Mouse (Mus musculus) heart, embryonic 13.5 days (tissue): ENCODE measurements around the gene Tbc1d17. TPM values are rescaled to one million over a fixed set of nuclear protein-coding genes. Genes with fewer than 3 reads are reported as not detected.

ENCODE experiments used
- ATAC-seq: fragments of 200-750 bp; cut with Nextera tagmentation; 2 replicates; pipeline ENCODE4 v1.8.0; 2017; ENCODE audit warnings: moderate TSS enrichment; ENCODE audit not compliant: insufficient number of reproducible peaks, low FRiP score, low TSS enrichment; ENCODE audit errors: extremely low read depth
- H3K27ac ChIP-seq: fragments of 300-500 bp; sonication (generic); replicated peaks from 2 replicates; pipeline ENCODE4 v1.5.1; 2015; ENCODE audit warnings: moderate library complexity, mild to moderate bottlenecking, inconsistent platforms
- H3K27me3 ChIP-seq: fragments of 300-500 bp; sonication (generic); replicated peaks from 2 replicates; pipeline ENCODE4 v1.6.1; 2015; ENCODE audit warnings: mild to moderate bottlenecking, inconsistent platforms
- H3K36me3 ChIP-seq: fragments of 300-500 bp; sonication (generic); 2 replicates; pipeline ENCODE4 v1.6.1; 2015; ENCODE audit warnings: mild to moderate bottlenecking, inconsistent platforms
- H3K4me1 ChIP-seq: fragments of 300-500 bp; sonication (generic); 2 replicates; pipeline ENCODE4 v1.6.1; 2015; ENCODE audit warnings: inconsistent platforms
- H3K4me2 ChIP-seq: fragments of 300-500 bp; sonication (generic); 2 replicates; pipeline ENCODE4 v1.6.1; 2015; ENCODE audit warnings: inconsistent platforms, mild to moderate bottlenecking, moderate library complexity
- H3K4me3 ChIP-seq: fragments of 300-500 bp; sonication (generic); 2 replicates; pipeline ENCODE4 v1.5.1; 2015; ENCODE audit warnings: moderate library complexity, mild to moderate bottlenecking, inconsistent platforms
- H3K9ac ChIP-seq: fragments of 300-500 bp; sonication (generic); 2 replicates; pipeline ENCODE4 v1.6.1; 2015; ENCODE audit warnings: inconsistent platforms, mild to moderate bottlenecking, moderate library complexity
- H3K9me3 ChIP-seq: fragments of 300-500 bp; sonication (generic); 2 replicates; pipeline ENCODE4 v1.6.1; 2016; ENCODE audit warnings: inconsistent platforms
- WGBS: fragments of 180-500 bp; shearing (Covaris S2); methylation state at CpG from one replicate; pipeline ENCODE4 v1.1.7; 2015; ENCODE audit warnings: mixed read lengths; 5-methylcytosine and 5-hydroxymethylcytosine counted together
- polyA plus RNA-seq: library from polyadenylated mRNA; unstranded; fragments of >200 nt; fragmentation: Nextera tagmentation; extraction: Ambion mirVana; gene quantifications from 2 replicates; pipeline ENCODE4 v1.2.1, GENCODE M21; 2015

Tbc1d17 gene
- polyA plus RNA-seq, 1 experiment from 2014 or later: 57.0 TPM

GRCm38 (mm10) chr7:44851625-44852234 lies 2.9 kb upstream of the Tbc1d17 start:
- peaks cover 68% of the 10 kb centered on the region for H3K4me1 ChIP-seq
- 87% methylated on average over 12 of the region's 12 CpGs for WGBS
- H3K9ac ChIP-seq: peak overlapping the region; percentile 94
- no peaks in the 10 kb centered on the region for H3K9me3 ChIP-seq
- H3K4me2 ChIP-seq: peak overlapping the region; percentile 96
- no peak overlapping the region; the same call in 1 of the 2 replicates for H3K27ac ChIP-seq
- ATAC-seq: no peak
- H3K4me3 ChIP-seq: peak overlapping the region; percentile 82
- H3K27me3 ChIP-seq: no peaks in the 10 kb centered on the region
- peaks cover 24% of the 10 kb centered on the region for H3K36me3 ChIP-seq

DNA sequence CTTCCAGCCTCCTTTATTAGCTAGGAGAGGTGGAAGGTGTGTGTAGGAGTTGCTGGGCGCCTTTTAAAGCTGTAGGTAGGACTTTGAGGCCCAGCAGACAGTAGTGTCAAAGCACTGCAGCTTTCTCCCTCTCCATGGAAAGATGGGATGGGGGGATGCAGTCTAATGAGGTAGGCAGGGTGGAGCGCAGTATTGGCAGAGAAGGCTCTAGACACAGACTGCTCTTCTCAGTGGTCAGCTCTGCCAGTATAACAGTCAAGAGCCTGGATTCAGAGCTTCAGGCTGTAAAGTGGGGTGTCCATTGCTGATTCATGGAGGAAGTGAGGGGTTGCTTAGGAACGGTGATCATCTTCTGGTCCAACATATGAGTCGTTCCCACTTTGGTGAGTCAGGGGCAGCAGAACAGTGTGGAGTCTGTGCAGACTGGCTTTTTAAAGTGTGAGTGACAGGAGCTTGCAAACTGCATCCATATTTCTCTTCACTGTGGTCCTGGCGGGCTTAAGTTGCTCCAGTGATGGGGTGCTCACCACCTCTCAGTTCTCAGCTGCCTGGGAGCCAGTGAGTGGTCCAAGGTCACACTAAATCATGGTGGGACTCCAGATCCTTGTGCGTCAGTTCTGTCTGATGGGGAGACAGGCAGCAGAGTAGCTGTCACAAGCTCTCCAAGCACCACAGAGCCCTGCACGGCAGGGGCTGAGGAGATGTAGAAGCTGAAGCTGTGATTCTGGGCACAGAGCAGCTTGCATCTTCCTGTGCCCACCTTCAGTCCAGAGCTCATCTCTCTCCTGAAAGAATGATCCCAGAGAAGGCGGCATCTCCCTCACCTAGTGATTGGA lies 2.1 kb upstream of the Tbc1d17 start:
- peak overlapping the region; percentile 94 for H3K9ac ChIP-seq
- H3K4me2 ChIP-seq: peak overlapping the region; percentile 96
- H3K27me3 ChIP-seq: no peaks in the 10 kb centered on the region
- WGBS: 69% methylated on average over 8 of the region's 8 CpGs
- H3K4me3 ChIP-seq: peak overlapping the region; percentile 82
- ATAC-seq: no peak
- peaks cover 31% of the 10 kb centered on the region for H3K36me3 ChIP-seq
- no peaks in the 10 kb centered on the region for H3K9me3 ChIP-seq
- peaks cover 61% of the 10 kb centered on the region for H3K4me1 ChIP-seq
- peak overlapping the region; percentile 99 for H3K27ac ChIP-seq

DNA sequence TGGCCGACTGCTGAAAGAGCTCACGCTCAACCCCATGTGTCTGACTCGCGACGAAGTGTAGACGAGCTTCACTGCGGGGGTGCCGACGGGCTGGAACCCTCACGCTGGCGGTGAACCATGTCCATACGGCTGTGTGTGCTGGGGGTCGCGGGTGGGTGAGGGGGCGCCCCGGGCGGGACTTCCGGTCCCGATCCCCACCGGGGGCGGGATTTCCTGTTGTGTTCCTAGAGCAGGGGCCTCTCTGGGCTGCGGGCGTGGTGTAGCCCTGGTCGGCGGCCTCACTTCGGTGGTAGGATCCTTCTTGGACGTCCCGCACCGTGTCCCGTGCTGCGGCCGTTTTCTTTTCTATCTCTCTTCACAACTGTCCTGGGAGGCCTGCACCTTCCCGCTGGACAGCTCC lies 1.3 kb upstream of the Tbc1d17 start:
- Histone ChIP-seq H3K36me3 (peaks cover 40% of the 10 kb centered on the region), H3K4me2 (peak overlapping the region; percentile 96), H3K4me1 (peaks cover 52% of the 10 kb centered on the region), H3K9me3 (no peaks in the 10 kb centered on the region), H3K27ac (peak overlapping the region; percentile 99), H3K4me3 (peak overlapping the region; percentile 82), H3K9ac (peak overlapping the region; percentile 94), H3K27me3 (no peaks in the 10 kb centered on the region)
- no peak for ATAC-seq
- under 1% methylated on average over 33 of the region's 33 CpGs for WGBS

DNA sequence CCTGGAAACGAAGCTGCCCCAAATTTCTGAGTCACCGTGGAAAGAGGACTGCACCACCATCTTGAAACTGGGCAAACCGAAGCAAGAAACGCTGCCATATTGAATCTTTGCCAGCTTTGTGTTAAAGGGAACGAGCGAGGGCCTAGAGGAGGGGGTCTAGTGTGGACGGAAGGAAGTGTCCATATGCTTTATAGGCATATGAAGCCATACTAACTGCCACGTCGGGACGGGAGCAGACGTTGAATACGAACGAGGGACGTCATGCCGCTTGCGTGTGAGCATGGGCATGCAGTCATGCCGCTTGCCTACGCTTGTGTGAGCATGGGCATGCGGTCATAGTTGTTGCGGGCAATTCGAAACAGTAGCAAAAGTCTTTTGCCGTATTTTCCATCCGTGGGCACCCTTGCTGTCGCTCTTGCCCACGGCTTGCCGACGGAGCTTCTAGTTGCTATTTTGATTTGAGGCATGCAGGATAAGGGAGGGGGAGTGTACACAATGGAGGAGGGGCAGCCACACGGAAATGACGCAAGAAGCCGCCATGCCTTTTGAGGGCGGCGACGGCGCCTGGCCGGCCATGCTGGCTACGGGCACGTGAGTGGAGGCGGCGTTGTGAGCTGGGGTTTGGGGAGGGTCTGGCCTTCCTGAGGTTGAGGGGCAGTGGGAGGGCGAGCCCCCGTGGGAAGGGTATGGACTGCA lies 685 bp upstream of the Tbc1d17 start:
- WGBS: under 1% methylated on average over 41 of the region's 41 CpGs
- Histone ChIP-seq H3K9me3 (no peaks in the 10 kb centered on the region), H3K27ac (peak overlapping the region; percentile 99), H3K36me3 (peaks cover 46% of the 10 kb centered on the region), H3K4me1 (peaks cover 47% of the 10 kb centered on the region), H3K4me3 (peak overlapping the region; percentile 82), H3K4me2 (peak overlapping the region; percentile 96), H3K27me3 (no peaks in the 10 kb centered on the region), H3K9ac (peak overlapping the region; percentile 94)
- peak; percentile 53; the same call in 1 of the 2 replicates for ATAC-seq

DNA sequence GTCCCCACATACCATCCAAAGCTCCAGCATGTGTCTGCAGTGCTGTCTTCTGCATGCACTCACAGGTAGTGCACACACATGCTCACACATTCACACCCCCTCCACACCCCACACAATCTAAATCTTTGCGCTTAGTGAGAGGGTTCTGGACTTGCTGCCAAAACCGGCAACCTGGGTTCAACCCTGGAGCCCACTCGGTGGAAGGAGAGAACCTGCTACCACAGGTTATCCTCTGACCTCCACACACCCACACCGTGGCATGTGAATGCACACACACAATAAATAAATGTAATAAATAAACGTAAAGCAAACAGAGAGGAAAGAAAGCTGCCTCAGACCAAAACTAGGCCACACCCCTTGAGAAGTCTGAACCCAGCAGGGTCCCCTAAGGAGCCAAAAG lies 1.1 kb downstream of the Tbc1d17 start:
- H3K4me2 ChIP-seq: peak overlapping the region; percentile 96
- H3K9me3 ChIP-seq: no peaks in the 10 kb centered on the region
- H3K36me3 ChIP-seq: peaks cover 58% of the 10 kb centered on the region
- H3K27ac ChIP-seq: peak overlapping the region; percentile 99; the same call in 1 of the 2 replicates
- no peaks in the 10 kb centered on the region for H3K27me3 ChIP-seq
- H3K4me1 ChIP-seq: peaks cover 32% of the 10 kb centered on the region
- H3K9ac ChIP-seq: peak overlapping the region; percentile 94
- H3K4me3 ChIP-seq: peak overlapping the region; percentile 82
- 72% methylated on average over 5 of the region's 5 CpGs for WGBS
- ATAC-seq: no peak

DNA sequence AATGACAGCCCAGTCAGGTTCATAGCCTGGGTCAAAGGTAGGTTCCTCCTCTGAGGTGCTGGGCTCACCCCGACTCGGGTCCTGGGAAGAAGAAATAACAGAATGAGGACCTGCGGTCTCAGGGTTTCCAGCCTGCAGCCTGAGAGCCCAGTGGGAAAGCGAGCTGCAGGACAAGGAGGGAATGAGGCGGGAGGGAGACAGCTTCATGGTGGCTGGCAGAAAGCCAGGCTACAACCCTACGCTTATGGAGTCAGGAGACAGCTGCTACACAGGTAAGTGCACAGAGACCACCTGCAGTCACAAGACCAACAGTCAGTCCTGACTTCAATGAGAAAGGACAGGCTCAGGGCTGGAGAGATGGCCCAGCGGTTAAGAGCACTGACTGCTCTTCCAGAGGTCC lies 2.1 kb downstream of the Tbc1d17 start:
- Histone ChIP-seq H3K27ac (no peak overlapping the region), H3K9me3 (no peaks in the 10 kb centered on the region), H3K36me3 (peaks cover 59% of the 10 kb centered on the region), H3K4me3 (peak overlapping the region; percentile 8; the same call in 1 of the 2 replicates), H3K4me1 (peaks cover 25% of the 10 kb centered on the region), H3K27me3 (0 out of 2 replicates have a peak, but pooled peaks cover 5% of the 10 kb centered on the region), H3K9ac (no peak overlapping the region), H3K4me2 (no peak overlapping the region)
- 90% methylated on average over 7 of the region's 7 CpGs for WGBS
- no peak for ATAC-seq

DNA sequence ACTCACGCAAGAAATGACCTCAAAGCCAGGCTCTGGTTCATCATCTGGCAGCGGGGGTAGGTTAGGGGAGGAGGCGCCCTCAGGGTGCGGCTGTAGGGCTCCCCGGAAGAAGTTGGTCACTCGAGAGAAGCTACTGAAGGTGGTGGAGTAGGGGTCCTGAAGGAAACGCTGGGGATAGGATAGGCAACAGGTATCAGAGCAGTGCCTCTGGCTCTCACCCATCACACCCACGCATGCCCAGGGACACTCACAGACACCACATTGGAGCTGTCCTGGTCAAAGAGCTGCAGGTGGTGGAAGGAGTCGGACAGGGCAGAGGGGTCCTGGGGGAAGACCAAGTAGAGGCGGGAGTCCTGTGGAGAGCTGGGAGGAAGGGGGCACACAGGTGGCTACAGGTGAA lies 3.9 kb downstream of the Tbc1d17 start:
- Histone ChIP-seq H3K4me2 (no peak overlapping the region), H3K4me3 (no peak overlapping the region), H3K9ac (no peak overlapping the region), H3K27ac (no peak overlapping the region), H3K9me3 (no peaks in the 10 kb centered on the region), H3K36me3 (peaks cover 67% of the 10 kb centered on the region), H3K27me3 (peaks cover 20% of the 10 kb centered on the region), H3K4me1 (peaks cover 16% of the 10 kb centered on the region)
- 93% methylated on average over 10 of the region's 10 CpGs for WGBS
- no peak for ATAC-seq

- WGBS: 86% methylated on average over 8 of the region's 8 CpGs
- Histone ChIP-seq H3K36me3 (peaks cover 67% of the 10 kb centered on the region), H3K27me3 (peaks cover 35% of the 10 kb centered on the region)
These were observed 6.9 kb downstream of the Tbc1d17 start for GRCm38 (mm10) chr7:44841825-44842463.

GRCm38 (mm10) chr7:44840426-44840825 lies 8.5 kb downstream of the Tbc1d17 start:
- H3K27ac ChIP-seq: no peak overlapping the region
- WGBS: 57% methylated on average over 14 of the region's 14 CpGs
- H3K36me3 ChIP-seq: peaks cover 52% of the 10 kb centered on the region
- no peaks in the 10 kb centered on the region for H3K9me3 ChIP-seq
- peak overlapping the region; percentile 74; the same call in 1 of the 2 replicates for H3K4me2 ChIP-seq
- peaks cover 21% of the 10 kb centered on the region for H3K4me1 ChIP-seq
- no peak overlapping the region; the same call in 1 of the 2 replicates for H3K9ac ChIP-seq
- peak overlapping the region; percentile 47; the same call in 1 of the 2 replicates for H3K4me3 ChIP-seq
- peaks cover 35% of the 10 kb centered on the region for H3K27me3 ChIP-seq
- ATAC-seq: no peak

More at GRCm38 (mm10) chr7:44841825-44842463, 6.9 kb downstream of the Tbc1d17 start:
- ATAC-seq: no peak
- no peak overlapping the region for H3K27ac ChIP-seq
- H3K9me3 ChIP-seq: no peaks in the 10 kb centered on the region
- H3K4me2 ChIP-seq: no peak overlapping the region
- H3K4me1 ChIP-seq: peaks cover 15% of the 10 kb centered on the region
- H3K9ac ChIP-seq: no peak overlapping the region
- H3K4me3 ChIP-seq: no peak overlapping the region

DNA sequence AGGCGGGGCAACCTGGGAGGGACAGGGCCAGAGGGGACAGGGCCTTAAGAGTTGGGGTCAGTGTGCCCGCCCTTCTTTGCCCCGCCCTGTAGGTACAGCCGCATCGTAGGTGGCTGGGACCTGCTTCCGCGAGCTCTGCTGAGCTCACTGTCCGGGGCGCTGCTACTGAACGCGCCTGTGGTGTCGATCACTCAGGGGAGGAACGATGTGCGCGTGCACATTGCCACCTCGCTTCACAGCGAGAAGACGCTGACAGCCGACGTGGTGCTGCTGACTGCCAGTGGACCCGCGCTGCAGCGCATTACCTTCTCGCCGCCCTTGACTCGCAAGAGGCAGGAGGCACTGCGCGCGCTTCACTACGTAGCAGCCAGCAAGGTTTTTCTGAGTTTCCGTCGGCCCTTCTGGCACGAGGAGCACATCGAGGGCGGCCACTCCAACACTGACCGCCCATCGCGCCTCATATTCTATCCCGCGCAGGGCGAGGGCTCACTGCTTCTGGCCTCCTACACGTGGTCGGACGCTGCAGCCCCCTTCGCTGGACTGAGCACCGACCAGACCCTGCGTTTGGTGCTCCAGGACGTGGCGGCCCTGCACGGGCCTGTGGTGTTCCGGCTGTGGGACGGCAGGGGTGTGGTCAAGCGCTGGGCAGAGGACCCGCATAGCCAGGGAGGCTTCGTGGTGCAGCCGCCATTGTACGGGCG lies 9.2 kb downstream of the Tbc1d17 start:
- peaks cover 35% of the 10 kb centered on the region for H3K27me3 ChIP-seq
- peak overlapping the region; percentile 47 for H3K4me3 ChIP-seq
- H3K4me1 ChIP-seq: peaks cover 23% of the 10 kb centered on the region
- no peak overlapping the region for H3K27ac ChIP-seq
- H3K9me3 ChIP-seq: no peaks in the 10 kb centered on the region
- peaks cover 44% of the 10 kb centered on the region for H3K36me3 ChIP-seq
- peak overlapping the region; percentile 77 for H3K9ac ChIP-seq
- ATAC-seq: no peak; the same call in 1 of the 2 replicates
- WGBS: 1% methylated on average over 58 of the region's 58 CpGs
- peak overlapping the region; percentile 74 for H3K4me2 ChIP-seq
